Mouse (Mus musculus) erythroblast, embryonic 14.5 days (primary cell): Measurements from ENCODE around the gene Meis2. TPM values are rescaled to one million over a fixed set of nuclear protein-coding genes. Genes with fewer than 3 reads are reported as not detected.

ENCODE experiments used
- H3K27me3 ChIP-seq: 2 replicates; pipeline ENCODE4 v1.6.1; 2012; ENCODE audit warnings: inconsistent platforms; ENCODE audit not compliant: control insufficient read depth
- H3K36me3 ChIP-seq: 2 replicates; pipeline ENCODE4 v1.6.1; 2012; ENCODE audit warnings: mild to moderate bottlenecking, inconsistent platforms; ENCODE audit not compliant: control insufficient read depth
- H3K4me1 ChIP-seq: 2 replicates; pipeline ENCODE4 v1.6.1; 2012; ENCODE audit warnings: inconsistent platforms; ENCODE audit not compliant: control insufficient read depth
- H3K4me3 ChIP-seq: replicated peaks from 2 replicates; pipeline ENCODE3; 2012; ENCODE audit warnings: moderate library complexity, mild to moderate bottlenecking, inconsistent platforms
- H3K9me3 ChIP-seq: 2 replicates; pipeline ENCODE4 v1.6.1; 2012; ENCODE audit warnings: low read length, inconsistent platforms, mixed read lengths; ENCODE audit not compliant: control insufficient read depth
- GATA1 ChIP-seq: IDR thresholded peaks from 2 replicates; pipeline ENCODE4 v1.6.1; 2012; ENCODE audit warnings: low read length, inconsistent platforms, mixed read lengths
- TAL1 ChIP-seq: IDR thresholded peaks from 3 replicates; pipeline ENCODE4 v1.6.1; 2012; ENCODE audit warnings: low read length, inconsistent platforms, mixed read lengths
- polyA plus RNA-seq: library from polyadenylated mRNA; stranded (reverse); fragments of >175 nt; gene quantifications from 2 replicates; pipeline ENCODE4 v1.2.3, GENCODE M21; 2012

Gene Meis2
- polyA plus RNA-seq, 1 experiment, result not detected

- no peak for TF ChIP-seq GATA1
- TF ChIP-seq TAL1, result no peak
- Histone ChIP-seq H3K9me3 (peaks cover under 1% of the 10 kb centered on the region; the same call in 1 of the 2 replicates), H3K4me3 (no peak overlapping the region), H3K36me3 (no peaks in the 10 kb centered on the region), H3K27me3 (no peaks in the 10 kb centered on the region), H3K4me1 (no peaks in the 10 kb centered on the region)
Measured at GRCm38 (mm10) chr2:115969201-115969600, 96.4 kb downstream of the Meis2 start.

GRCm38 (mm10) chr2:115964911-115965310 is 100.7 kb downstream of the Meis2 start:
- Histone ChIP-seq H3K9me3 (peaks cover 2% of the 10 kb centered on the region; the same call in 1 of the 2 replicates), H3K4me1 (no peaks in the 10 kb centered on the region), H3K27me3 (no peaks in the 10 kb centered on the region), H3K4me3 (no peak overlapping the region), H3K36me3 (no peaks in the 10 kb centered on the region)
- TF ChIP-seq GATA1, result no peak
- TF ChIP-seq TAL1, result no peak

- no peaks in the 10 kb centered on the region for H3K27me3 ChIP-seq
- TF ChIP-seq TAL1, result no peak
- TF ChIP-seq GATA1, result no peak
- no peaks in the 10 kb centered on the region for H3K4me1 ChIP-seq
- H3K36me3 ChIP-seq, result no peaks in the 10 kb centered on the region
- H3K4me3 ChIP-seq, result no peak overlapping the region
- H3K9me3 ChIP-seq, result peaks cover 2% of the 10 kb centered on the region; the same call in 1 of the 2 replicates
Measured at GRCm38 (mm10) chr2:115963293-115963835, 102.3 kb downstream of the Meis2 start.

GRCm38 (mm10) chr2:115962728-115963127 is 102.9 kb downstream of the Meis2 start:
- Histone ChIP-seq H3K36me3 (no peaks in the 10 kb centered on the region), H3K4me3 (no peak overlapping the region), H3K9me3 (peaks cover 2% of the 10 kb centered on the region; the same call in 1 of the 2 replicates), H3K4me1 (no peaks in the 10 kb centered on the region), H3K27me3 (no peaks in the 10 kb centered on the region)
- TF ChIP-seq TAL1 (no peak), GATA1 (no peak)

- TF ChIP-seq TAL1 (no peak), GATA1 (no peak)
- peaks cover 2% of the 10 kb centered on the region; the same call in 1 of the 2 replicates for H3K9me3 ChIP-seq
- H3K4me3 ChIP-seq, result no peak overlapping the region
- no peaks in the 10 kb centered on the region for H3K36me3 ChIP-seq
- no peaks in the 10 kb centered on the region for H3K4me1 ChIP-seq
- H3K27me3 ChIP-seq, result no peaks in the 10 kb centered on the region
Measured at GRCm38 (mm10) chr2:115962113-115962512, 103.5 kb downstream of the Meis2 start.

GRCm38 (mm10) chr2:115960615-115961014 is 105.0 kb downstream of the Meis2 start:
- no peak overlapping the region for H3K4me3 ChIP-seq
- H3K27me3 ChIP-seq, result no peaks in the 10 kb centered on the region
- TF ChIP-seq TAL1, result no peak
- no peak for TF ChIP-seq GATA1
- no peaks in the 10 kb centered on the region for H3K4me1 ChIP-seq
- no peaks in the 10 kb centered on the region for H3K36me3 ChIP-seq
- peaks cover 2% of the 10 kb centered on the region; the same call in 1 of the 2 replicates for H3K9me3 ChIP-seq

GRCm38 (mm10) chr2:115956786-115957185 is 108.9 kb downstream of the Meis2 start:
- no peaks in the 10 kb centered on the region for H3K36me3 ChIP-seq
- no peaks in the 10 kb centered on the region for H3K27me3 ChIP-seq
- H3K4me3 ChIP-seq, result no peak overlapping the region
- no peak for TF ChIP-seq GATA1
- no peak for TF ChIP-seq TAL1
- H3K4me1 ChIP-seq, result no peaks in the 10 kb centered on the region
- H3K9me3 ChIP-seq, result no peaks in the 10 kb centered on the region

GRCm38 (mm10) chr2:115950645-115951044 is 115.0 kb downstream of the Meis2 start:
- TF ChIP-seq GATA1 (no peak), TAL1 (no peak)
- H3K4me3 ChIP-seq, result no peak overlapping the region
- no peaks in the 10 kb centered on the region for H3K9me3 ChIP-seq
- no peaks in the 10 kb centered on the region for H3K4me1 ChIP-seq
- no peaks in the 10 kb centered on the region for H3K36me3 ChIP-seq
- no peaks in the 10 kb centered on the region for H3K27me3 ChIP-seq

- Histone ChIP-seq H3K4me3 (no peak overlapping the region), H3K27me3 (no peaks in the 10 kb centered on the region), H3K36me3 (no peaks in the 10 kb centered on the region), H3K9me3 (no peaks in the 10 kb centered on the region), H3K4me1 (no peaks in the 10 kb centered on the region)
- no peak for TF ChIP-seq TAL1
- TF ChIP-seq GATA1, result no peak
Measured at GRCm38 (mm10) chr2:115948630-115949426, 116.8 kb downstream of the Meis2 start.
